Mouse (Mus musculus): ENCODE measurements around the gene Vmn1r85.

- TF ChIP-seq CTCF (IDR thresholded peaks at IDR 0.05; ENCODE audit: low read depth, low read length) (no peak), POLR2A (IDR thresholded peaks at IDR 0.05; ENCODE audit: extremely low read depth, insufficient read depth, low read length) (0 out of 2 replicates have a peak, but pooled peaks have one; percentile 7)
Measured at GRCm38 (mm10) chr7:13043445-13044253, 51.3 kb downstream of the Vmn1r85 start.

Measured in liver, adult 2 months (tissue).